ENCODE assay signal across 8 mouse cellular contexts in genomic region chr11:62251047-62251446, GRCm38 (mm10). TPM values are rescaled to one million over a fixed set of nuclear protein-coding genes. Genes with fewer than 3 reads are reported as not detected.
DNase-seq lines count a peak whose midpoint lies in the region; ATAC-seq lines count a peak whose summit lies in the region.

No protein-coding gene starts in this region.

- ATAC-seq in heart, embryonic 12.5 days (ENCODE audit: insufficient number of reproducible peaks, low FRiP score): no peak
- ATAC-seq in common myeloid progenitor, adult 5-6 weeks (replicated peaks; ENCODE audit: low read depth, poor library complexity, severe bottlenecking): peak; percentile 64
- ATAC-seq in intestine, embryonic 16.5 days: peak; percentile 24; the same call in 1 of the 2 replicates
- ATAC-seq in forebrain, embryonic 16.5 days: no peak

- no peak overlapping the region for H3K27ac ChIP-seq in heart, embryonic 12.5 days (ENCODE audit: poor library complexity, severe bottlenecking)
- no peak overlapping the region for H3K27ac ChIP-seq in intestine, embryonic 16.5 days (ENCODE audit: low read length)
- no peak overlapping the region for H3K27ac ChIP-seq in forebrain, embryonic 16.5 days (ENCODE audit: low read length)

- no peak overlapping the region for H3K9ac ChIP-seq in heart, embryonic 12.5 days
- H3K9ac ChIP-seq in intestine, embryonic 16.5 days (ENCODE audit: low read depth, low read length): peak overlapping the region; percentile 2; the same call in 1 of the 2 replicates
- no peak overlapping the region for H3K9ac ChIP-seq in forebrain, embryonic 16.5 days (replicated peaks; ENCODE audit: low read depth, low read length)

- H3K36me3 ChIP-seq in heart, embryonic 12.5 days: no peaks in the 10 kb centered on the region
- no peaks in the 10 kb centered on the region for H3K36me3 ChIP-seq in intestine, embryonic 16.5 days (ENCODE audit: control insufficient read depth, insufficient read depth, low read length)
- no peaks in the 10 kb centered on the region for H3K36me3 ChIP-seq in forebrain, embryonic 16.5 days (ENCODE audit: control insufficient read depth, insufficient read depth)

- 57% methylated on average over 11 of the region's 11 CpGs for WGBS in heart, embryonic 12.5 days
- WGBS in intestine, embryonic 16.5 days: 40% methylated on average over 11 of the region's 11 CpGs
- 85% methylated on average over 11 of the region's 11 CpGs for WGBS in forebrain, embryonic 16.5 days

- H3K27me3 ChIP-seq in heart, embryonic 12.5 days (replicated peaks): peaks cover 56% of the 10 kb centered on the region
- no peaks in the 10 kb centered on the region; the same call in 1 of the 2 replicates for H3K27me3 ChIP-seq in intestine, embryonic 16.5 days (replicated peaks; ENCODE audit: control insufficient read depth, insufficient read depth, low read length)
- H3K27me3 ChIP-seq in forebrain, embryonic 16.5 days (replicated peaks; ENCODE audit: control insufficient read depth, insufficient read depth, low read length): peaks cover 15% of the 10 kb centered on the region

- no peak overlapping the region for H3K4me3 ChIP-seq in heart, embryonic 12.5 days
- peak overlapping the region; percentile 6; the same call in 1 of the 2 replicates for H3K4me3 ChIP-seq in intestine, embryonic 16.5 days (ENCODE audit: low read length)
- H3K4me3 ChIP-seq in forebrain, embryonic 16.5 days (replicated peaks; ENCODE audit: low read length): no peak overlapping the region

- no peak overlapping the region for H3K4me2 ChIP-seq in heart, embryonic 12.5 days
- H3K4me2 ChIP-seq in intestine, embryonic 16.5 days (ENCODE audit: low read depth, low read length): peak overlapping the region; percentile 94; the same call in 1 of the 2 replicates
- no peak overlapping the region for H3K4me2 ChIP-seq in forebrain, embryonic 16.5 days (ENCODE audit: low read length)

- peaks cover 20% of the 10 kb centered on the region for H3K4me1 ChIP-seq in heart, embryonic 12.5 days (replicated peaks)
- H3K4me1 ChIP-seq in intestine, embryonic 16.5 days (ENCODE audit: control insufficient read depth, insufficient read depth, low read length): peaks cover 18% of the 10 kb centered on the region
- H3K4me1 ChIP-seq in forebrain, embryonic 16.5 days (replicated peaks; ENCODE audit: control insufficient read depth, insufficient read depth, low read length): peaks cover 14% of the 10 kb centered on the region

- intact Hi-C loops in left cerebral cortex, postnatal 36 days (cut with DNase I): no loop called here

- DNase-seq in heart, adult 11 months: peak; percentile 96
- peak; percentile 54 to 62 for DNase-seq in monocyte, adult 2 months (ENCODE audit: low read depth in 1 of 2, low spot score in 2 of 2)
- no peak for DNase-seq in left cerebral cortex, postnatal 36 days (ENCODE audit: low spot score in 2 of 2)
- no peak for DNase-seq in adrenal gland, adult 18-20 months (ENCODE audit: low spot score in 2 of 2)

- no peaks in the 10 kb centered on the region for H3K9me3 ChIP-seq in heart, embryonic 12.5 days (replicated peaks)
- H3K9me3 ChIP-seq in intestine, embryonic 16.5 days (ENCODE audit: control insufficient read depth, low read length): no peaks in the 10 kb centered on the region
- no peaks in the 10 kb centered on the region for H3K9me3 ChIP-seq in forebrain, embryonic 16.5 days (ENCODE audit: control insufficient read depth, low read length)

RNA-seq across cellular contexts. Expression of gene Adora2b, which starts 2.3 kb away (rescaled TPM):
- polyA plus RNA-seq in heart, embryonic 12.5 days (2016; fragmentation: Nextera tagmentation; extraction: Ambion mirVana): 0.83 and 1.1 TPM in 2 replicates
- 0.41 TPM in 1 of 2 replicates, not detected in the other for total RNA-seq in common myeloid progenitor, adult 5-6 weeks (2017)
- 9.7 and 14.0 TPM in 2 replicates for polyA plus RNA-seq in intestine, embryonic 16.5 days (2015; fragmentation: Nextera tagmentation; extraction: Ambion mirVana)
- 1 to 10 TPM; 6.6 to 7.0 TPM for total RNA-seq in left cerebral cortex, postnatal 36 days (2021)
- 2.4 and 3.0 TPM in 2 replicates for polyA plus RNA-seq in forebrain, embryonic 16.5 days (2015; fragmentation: Nextera tagmentation; extraction: Ambion mirVana)
- 1 to 10 TPM in 1 of 2 experiments, under 1 TPM in 1; 0.64 to 1.7 TPM for total RNA-seq in adrenal gland, adult 18-20 months (2021)

RNA-seq across cellular contexts. Expression of gene Zswim7, which starts 30.1 kb away (rescaled TPM):
- 17.8 and 18.7 TPM in 2 replicates for polyA plus RNA-seq in heart, embryonic 12.5 days (2016; fragmentation: Nextera tagmentation; extraction: Ambion mirVana)
- 6.1 and 10.2 TPM in 2 replicates for total RNA-seq in common myeloid progenitor, adult 5-6 weeks (2017)
- 26.1 and 28.0 TPM in 2 replicates for polyA plus RNA-seq in intestine, embryonic 16.5 days (2015; fragmentation: Nextera tagmentation; extraction: Ambion mirVana)
- 10 to 100 TPM; 16.0 to 16.9 TPM for total RNA-seq in left cerebral cortex, postnatal 36 days (2021)
- 10.9 and 11.2 TPM in 2 replicates for polyA plus RNA-seq in forebrain, embryonic 16.5 days (2015; fragmentation: Nextera tagmentation; extraction: Ambion mirVana)
- 10 to 100 TPM; 15.5 to 23.9 TPM for total RNA-seq in adrenal gland, adult 18-20 months (2021)

RNA-seq across cellular contexts. Expression of gene Ttc19, which starts 30.2 kb away (rescaled TPM):
- polyA plus RNA-seq in heart, embryonic 12.5 days (2016; fragmentation: Nextera tagmentation; extraction: Ambion mirVana): 20.7 and 23.2 TPM in 2 replicates
- total RNA-seq in common myeloid progenitor, adult 5-6 weeks (2017): 11.3 and 17.0 TPM in 2 replicates
- 13.2 and 14.4 TPM in 2 replicates for polyA plus RNA-seq in intestine, embryonic 16.5 days (2015; fragmentation: Nextera tagmentation; extraction: Ambion mirVana)
- 10 to 100 TPM; 76.7 to 91.5 TPM for total RNA-seq in left cerebral cortex, postnatal 36 days (2021)
- 30.8 and 39.3 TPM in 2 replicates for polyA plus RNA-seq in forebrain, embryonic 16.5 days (2015; fragmentation: Nextera tagmentation; extraction: Ambion mirVana)
- 10 to 100 TPM; 29.0 to 32.6 TPM for total RNA-seq in adrenal gland, adult 18-20 months (2021)

Comparison
In these comparisons a context has a peak if more than half of its experiments do, and no peak if none do; other contexts are left out.
1. DNase-seq: peak in heart, adult 11 months (single experiment) and monocyte, adult 2 months (2 of 2); none in left cerebral cortex, postnatal 36 days (0 of 2) and adrenal gland, adult 18-20 months (0 of 2).
2. ATAC-seq: peak in common myeloid progenitor, adult 5-6 weeks (single experiment) and intestine, embryonic 16.5 days (single experiment); none in heart, embryonic 12.5 days (single experiment) and forebrain, embryonic 16.5 days (single experiment).